Mouse (Mus musculus) bone marrow, adult 2 months (tissue): Measurements from ENCODE around the gene Maml2. TPM values are rescaled to one million over a fixed set of nuclear protein-coding genes. Genes with fewer than 3 reads are reported as not detected.

ENCODE experiments used
- H3K27ac ChIP-seq: fragments of 200-500 bp; 2 replicates; pipeline ENCODE4 v1.5.1; 2012; ENCODE audit warnings: low read depth, mild to moderate bottlenecking, control low read depth, inconsistent platforms, low read length; ENCODE audit not compliant: control insufficient read depth, poor library complexity, insufficient read depth
- H3K4me1 ChIP-seq: fragments of 200-500 bp; 2 replicates; pipeline ENCODE4 v1.6.1; 2011; ENCODE audit warnings: low read length; ENCODE audit not compliant: control insufficient read depth, insufficient read depth
- H3K4me3 ChIP-seq: fragments of 200-500 bp; replicated peaks from 2 replicates; pipeline ENCODE3; 2011; ENCODE audit warnings: mild to moderate bottlenecking, low read depth, low read length, control low read depth; ENCODE audit not compliant: control insufficient read depth
- CTCF ChIP-seq: fragments of 200-500 bp; IDR thresholded peaks from 2 replicates; pipeline ENCODE4 v1.5.1; 2011; ENCODE audit warnings: low read length, control low read depth; ENCODE audit not compliant: control insufficient read depth, insufficient read depth
- POLR2A ChIP-seq: fragments of 200-500 bp; IDR thresholded peaks from 2 replicates; pipeline ENCODE4 v1.6.1; 2011; ENCODE audit warnings: low read depth, mild to moderate bottlenecking, control low read depth, low read length, borderline replicate concordance; ENCODE audit not compliant: control insufficient read depth
- WGBS: fragments of 180-500 bp; shearing (Covaris S2); methylation state at CpG from one replicate; pipeline ENCODE4 v1.1.7; 2018; 5-methylcytosine and 5-hydroxymethylcytosine counted together
- polyA plus RNA-seq: library from polyadenylated mRNA; stranded (reverse); fragments of >200 nt; gene quantifications from 2 replicates; pipeline ENCODE4 v1.2.4, GENCODE M21; 2011; ENCODE audit warnings: low replicate concordance; ENCODE audit not compliant: missing spikeins, insufficient read depth, insufficient read length

Maml2 gene
- polyA plus RNA-seq, 1 experiment, result 3.5 TPM

GRCm38 (mm10) chr9:13540227-13540626 lies 242.5 kb downstream of the Maml2 start:
- Histone ChIP-seq H3K4me3 (no peak overlapping the region), H3K4me1 (peaks cover 1% of the 10 kb centered on the region; the same call in 1 of the 2 replicates), H3K27ac (no peak overlapping the region)
- 75% methylated on average over 2 of the region's 2 CpGs for WGBS
- no peak for TF ChIP-seq POLR2A

- WGBS, result 8% methylated on average over 6 of the region's 6 CpGs
- Histone ChIP-seq H3K27ac (no peak overlapping the region), H3K4me3 (no peak overlapping the region), H3K4me1 (peaks cover 1% of the 10 kb centered on the region; the same call in 1 of the 2 replicates)
- TF ChIP-seq CTCF (no peak), POLR2A (no peak)
These were observed 243.0 kb downstream of the Maml2 start for GRCm38 (mm10) chr9:13540781-13541180.

- no peak overlapping the region for H3K4me3 ChIP-seq
- 65% methylated on average over 8 of the region's 8 CpGs for WGBS
- no peak overlapping the region for H3K27ac ChIP-seq
- TF ChIP-seq CTCF, result no peak
- no peak for TF ChIP-seq POLR2A
- H3K4me1 ChIP-seq, result peaks cover 1% of the 10 kb centered on the region; the same call in 1 of the 2 replicates
These were observed 245.4 kb downstream of the Maml2 start for GRCm38 (mm10) chr9:13543167-13543566.

GRCm38 (mm10) chr9:13544133-13544532 lies 246.4 kb downstream of the Maml2 start:
- WGBS, result 75% methylated on average over 8 of the region's 8 CpGs
- Histone ChIP-seq H3K4me3 (no peak overlapping the region), H3K27ac (no peak overlapping the region), H3K4me1 (peaks cover 1% of the 10 kb centered on the region; the same call in 1 of the 2 replicates)
- TF ChIP-seq CTCF, result no peak
- no peak for TF ChIP-seq POLR2A

- Histone ChIP-seq H3K4me3 (no peak overlapping the region), H3K4me1 (peaks cover under 1% of the 10 kb centered on the region; the same call in 1 of the 2 replicates), H3K27ac (no peak overlapping the region)
- 22% methylated on average over 6 of the region's 6 CpGs for WGBS
- TF ChIP-seq CTCF (no peak), POLR2A (no peak)
These were observed 248.0 kb downstream of the Maml2 start for GRCm38 (mm10) chr9:13545726-13546125.

GRCm38 (mm10) chr9:13549911-13550310 lies 252.2 kb downstream of the Maml2 start:
- no peak overlapping the region for H3K4me3 ChIP-seq
- H3K27ac ChIP-seq, result no peak overlapping the region
- H3K4me1 ChIP-seq, result no peaks in the 10 kb centered on the region
- no peak for TF ChIP-seq POLR2A
- TF ChIP-seq CTCF, result no peak
- 6% methylated on average over 3 of the region's 3 CpGs for WGBS

GRCm38 (mm10) chr9:13552380-13553052 lies 254.8 kb downstream of the Maml2 start:
- Histone ChIP-seq H3K4me1 (no peaks in the 10 kb centered on the region), H3K27ac (no peak overlapping the region), H3K4me3 (no peak overlapping the region)
- 75% methylated on average over 5 of the region's 5 CpGs for WGBS
- TF ChIP-seq CTCF (no peak), POLR2A (no peak)

GRCm38 (mm10) chr9:13554773-13555172 lies 257.0 kb downstream of the Maml2 start:
- TF ChIP-seq POLR2A (no peak), CTCF (no peak)
- no peaks in the 10 kb centered on the region for H3K4me1 ChIP-seq
- no peak overlapping the region for H3K4me3 ChIP-seq
- 44% methylated on average over 5 of the region's 5 CpGs for WGBS
- H3K27ac ChIP-seq, result no peak overlapping the region

- no peak overlapping the region for H3K27ac ChIP-seq
- TF ChIP-seq POLR2A (no peak), CTCF (no peak)
- 72% methylated on average over 8 of the region's 8 CpGs for WGBS
- H3K4me3 ChIP-seq, result no peak overlapping the region
- no peaks in the 10 kb centered on the region for H3K4me1 ChIP-seq
These were observed 258.3 kb downstream of the Maml2 start for GRCm38 (mm10) chr9:13555973-13556481.
